Mouse (Mus musculus): Measurements from ENCODE around the gene Actr2.
A peak's percentile ranks its signal among the peaks of the same experiment; 100 is the strongest.
"Not testable (repeated sequence)": the region's sequence is repeated elsewhere in the genome, so short reads cannot be mapped to it uniquely, and the experiment has no call there.

The Actr2 gene

GRCm38 (mm10) chr11:20116030-20116551 lies 3.4 kb upstream of the Actr2 start:
- DNase-seq (ENCODE audit: low spot score): no peak

GRCm38 (mm10) chr11:20112006-20112740 lies 540 bp downstream of the Actr2 start:
- DNase-seq (ENCODE audit: low spot score): peak; percentile 84

- no peak for DNase-seq (ENCODE audit: low spot score)
Measured at GRCm38 (mm10) chr11:20108151-20108550, 4.6 kb downstream of the Actr2 start.

- DNase-seq (ENCODE audit: low spot score): no peak
Measured at GRCm38 (mm10) chr11:20107683-20108082, 5.0 kb downstream of the Actr2 start.

- DNase-seq (ENCODE audit: low spot score): no peak
Measured at GRCm38 (mm10) chr11:20106946-20107345, 5.8 kb downstream of the Actr2 start.

GRCm38 (mm10) chr11:20103949-20104348 lies 8.8 kb downstream of the Actr2 start:
- no peak for DNase-seq (ENCODE audit: low spot score)

- DNase-seq (ENCODE audit: low spot score): no peak
Measured at GRCm38 (mm10) chr11:20086306-20086705, 26.4 kb downstream of the Actr2 start.

- DNase-seq (ENCODE audit: low spot score): no peak
Measured at GRCm38 (mm10) chr11:20085635-20086034, 27.1 kb downstream of the Actr2 start.

- DNase-seq (ENCODE audit: low spot score): no peak
Measured at GRCm38 (mm10) chr11:20075415-20075814, 37.3 kb downstream of the Actr2 start.

- no peak for DNase-seq (ENCODE audit: low spot score)
Measured at GRCm38 (mm10) chr11:20072826-20073225, 39.9 kb downstream of the Actr2 start.

- DNase-seq (ENCODE audit: low spot score): no peak
Measured at GRCm38 (mm10) chr11:20072174-20072573, 40.5 kb downstream of the Actr2 start.

GRCm38 (mm10) chr11:20068346-20069004 lies 44.2 kb downstream of the Actr2 start:
- no peak for DNase-seq (ENCODE audit: low spot score)

GRCm38 (mm10) chr11:20067521-20067920 lies 45.2 kb downstream of the Actr2 start:
- no peak for DNase-seq (ENCODE audit: low spot score)

GRCm38 (mm10) chr11:20066106-20066505 lies 46.6 kb downstream of the Actr2 start:
- no peak for DNase-seq (ENCODE audit: low spot score)

- DNase-seq (ENCODE audit: low spot score): no peak
Measured at GRCm38 (mm10) chr11:20064926-20065325, 47.8 kb downstream of the Actr2 start.

- DNase-seq (ENCODE audit: low spot score): not testable (repeated sequence)
Measured at GRCm38 (mm10) chr11:20064086-20064485, 48.6 kb downstream of the Actr2 start.

- DNase-seq (ENCODE audit: low spot score): not testable (repeated sequence)
Measured at GRCm38 (mm10) chr11:20062801-20063200, 49.9 kb downstream of the Actr2 start.

GRCm38 (mm10) chr11:20059736-20060135 lies 53.0 kb downstream of the Actr2 start:
- no peak for DNase-seq (ENCODE audit: low spot score)

- no peak for DNase-seq (ENCODE audit: low spot score)
Measured at GRCm38 (mm10) chr11:20057429-20057828, 55.3 kb downstream of the Actr2 start.

GRCm38 (mm10) chr11:20056168-20056567 lies 56.5 kb downstream of the Actr2 start:
- no peak for DNase-seq (ENCODE audit: low spot score)

- DNase-seq (ENCODE audit: low spot score): no peak
Measured at GRCm38 (mm10) chr11:20054617-20055016, 58.1 kb downstream of the Actr2 start.

- DNase-seq (ENCODE audit: low spot score): no peak
Measured at GRCm38 (mm10) chr11:20053951-20054350, 58.8 kb downstream of the Actr2 start.

- DNase-seq (ENCODE audit: low spot score): no peak
Measured at GRCm38 (mm10) chr11:20052814-20053536, 59.7 kb downstream of the Actr2 start.

Measured in testis, postnatal 14 days (tissue).